Mouse (Mus musculus): ENCODE measurements around the gene Efnb3.

Efnb3 gene

DNA sequence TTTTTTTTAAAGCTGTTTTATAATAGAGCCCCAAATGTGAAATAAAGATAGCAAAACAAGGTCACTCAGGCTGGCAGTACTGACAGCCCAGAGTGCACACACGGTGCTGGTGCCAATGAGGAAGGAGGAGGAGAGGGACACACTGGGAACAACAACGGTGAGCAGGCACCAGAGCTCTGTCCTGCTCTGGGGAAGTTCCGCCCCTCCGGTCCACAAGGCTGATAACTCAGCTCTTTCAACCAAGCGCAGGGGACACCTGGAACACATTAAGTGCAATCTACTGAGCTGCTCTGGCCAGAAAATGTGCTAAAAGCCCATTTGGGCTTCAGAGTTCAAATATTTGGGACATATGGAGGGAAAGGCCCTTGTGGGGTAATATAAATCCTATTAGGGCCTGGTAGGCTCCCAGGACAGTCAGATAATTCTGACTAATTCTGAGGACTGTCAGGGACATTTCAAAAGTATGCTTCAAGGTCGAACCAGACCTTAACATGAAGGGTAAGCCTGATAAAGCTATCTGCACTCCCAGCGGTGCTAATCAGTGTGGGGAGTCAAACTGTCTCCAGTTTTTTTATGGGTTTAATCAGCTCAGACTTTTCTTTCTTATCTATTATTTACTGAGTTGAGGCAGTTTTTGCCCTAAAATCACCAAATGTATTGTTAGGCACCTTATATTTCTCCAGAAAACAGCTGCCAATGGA lies 49.1 kb downstream of the Efnb3 start:
- no peak for DNase-seq (ENCODE audit: low spot score)

Data from urinary bladder, postnatal 25 days (tissue).